Mouse (Mus musculus) frontal cortex, adult 2 months (tissue): ENCODE measurements around the gene Trex1. TPM values are rescaled to one million over a fixed set of nuclear protein-coding genes. Genes with fewer than 3 reads are reported as not detected.
A peak's percentile ranks its signal among the peaks of the same experiment; 100 is the strongest.

ENCODE experiments used
- DNase-seq, 2 experiments: peaks; one replicate each; pipeline ENCODE4 v3.0.0; 2022; ENCODE audit warnings: low spot score in 1 of 2; ENCODE audit errors: extremely low spot score in 1 of 2
- polyA plus RNA-seq: library from polyadenylated mRNA; depleted of rRNA; stranded (reverse); fragments of >200 nt; gene quantifications from 2 replicates; pipeline ENCODE4 v1.2.3, GENCODE M21; 2012

Trex1 gene
- polyA plus RNA-seq, 1 experiment = 36.9 TPM

DNA sequence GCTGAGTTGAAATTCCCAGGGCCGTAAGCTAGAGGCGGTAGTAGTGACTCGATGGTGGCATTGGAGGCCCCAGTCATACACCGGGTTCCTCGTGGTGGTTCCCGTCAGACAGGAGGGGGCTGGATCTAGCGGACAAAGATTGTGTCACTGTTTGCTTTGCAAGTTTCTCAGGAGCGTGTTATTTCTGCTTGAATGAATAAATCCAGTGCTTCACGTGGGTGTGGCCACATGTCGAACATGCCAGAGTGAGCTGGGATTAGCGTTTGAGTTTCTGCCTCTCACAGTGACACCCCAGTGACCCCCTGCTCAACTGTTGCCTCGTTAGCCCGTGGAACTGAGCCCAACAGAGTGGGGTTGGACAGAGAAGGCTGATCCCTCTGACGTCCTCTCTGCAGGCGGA is 30.9 kb upstream of the Trex1 start:
- peak in 1 of 2 experiments; percentile 31 for DNase-seq

DNA sequence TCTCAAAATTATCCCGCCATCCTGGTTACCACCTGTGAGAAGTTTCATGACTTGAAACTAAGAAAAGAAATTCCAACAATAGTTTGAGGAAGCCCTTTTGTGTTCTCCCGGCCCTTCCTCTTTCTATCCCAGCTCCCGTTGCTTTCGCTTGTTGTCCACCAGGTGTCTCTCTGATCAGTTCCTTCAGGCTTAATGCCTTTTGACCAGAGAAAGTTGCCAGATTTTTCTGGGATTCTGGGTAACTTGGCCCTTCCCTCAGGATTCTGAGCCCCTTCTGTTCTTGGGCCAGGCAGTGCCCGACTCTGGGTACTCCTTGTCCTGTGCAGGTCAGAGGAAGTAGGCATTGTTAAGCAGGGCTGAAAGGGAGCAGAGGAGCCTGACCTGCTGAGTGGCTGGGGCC is 28.5 kb upstream of the Trex1 start:
- DNase-seq = peak in 1 of 2 experiments; percentile 56

DNA sequence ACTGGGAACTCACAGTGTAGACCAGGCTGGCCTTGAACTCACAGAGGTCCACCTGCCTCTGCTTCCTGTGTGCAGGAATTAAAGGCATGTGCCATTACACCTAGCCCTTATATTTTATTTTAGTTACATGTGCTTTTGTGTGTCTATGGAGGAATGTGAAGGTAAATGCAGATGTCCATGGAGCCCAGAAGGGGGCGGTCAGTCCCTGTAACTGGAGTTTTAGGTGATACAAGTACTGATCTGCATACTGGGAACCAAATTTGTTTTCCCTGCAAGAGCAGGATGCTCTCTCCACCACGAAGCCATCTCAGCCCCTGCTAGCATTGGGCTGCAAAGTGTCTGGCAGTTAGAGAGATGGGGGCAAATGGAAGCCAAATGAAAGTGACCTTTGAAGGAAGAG is 25.4 kb upstream of the Trex1 start:
- DNase-seq = no peak

DNA sequence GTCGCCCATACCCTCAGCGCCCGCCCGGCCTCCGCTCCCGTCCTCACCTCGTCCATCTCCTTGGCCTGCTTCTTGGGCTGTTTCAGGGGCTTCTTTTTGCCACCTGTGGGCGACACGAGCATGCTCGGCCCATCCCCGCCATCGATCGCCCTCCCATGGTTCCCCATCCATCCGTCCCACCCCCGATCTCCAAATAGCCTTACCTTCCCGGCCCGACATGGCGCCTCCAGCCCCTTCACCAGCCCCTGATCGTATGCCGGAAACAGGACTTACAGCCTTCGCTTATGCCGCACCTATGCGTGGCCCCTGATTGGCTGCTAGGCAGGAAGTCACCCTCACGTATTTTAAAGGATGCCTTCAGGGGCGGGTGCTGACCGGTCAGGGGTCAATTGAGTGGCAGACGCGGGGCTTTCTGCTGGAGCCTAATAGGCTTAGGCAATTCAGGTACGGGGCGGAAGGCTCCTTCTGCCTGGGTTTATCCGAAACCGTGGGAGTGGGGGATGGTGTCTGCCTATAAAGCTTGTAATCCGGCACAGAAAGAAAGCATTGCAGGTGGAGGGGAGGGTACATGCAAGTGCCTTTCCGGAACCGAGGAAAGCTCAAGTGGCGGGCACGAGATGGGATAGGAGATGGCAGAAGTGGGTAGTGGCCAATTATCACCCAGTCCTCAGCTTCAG is 22.7 kb upstream of the Trex1 start, which contains the start of the genes Ccdc51 and Tma7:
TSS of gene Ccdc51 (plus strand) at position 370 of the 677 bp plus-strand sequence.
TSS of gene Tma7 (minus strand) at position 464 of the 677 bp plus-strand sequence.
- peak; percentile 89 to 93 for DNase-seq

DNA sequence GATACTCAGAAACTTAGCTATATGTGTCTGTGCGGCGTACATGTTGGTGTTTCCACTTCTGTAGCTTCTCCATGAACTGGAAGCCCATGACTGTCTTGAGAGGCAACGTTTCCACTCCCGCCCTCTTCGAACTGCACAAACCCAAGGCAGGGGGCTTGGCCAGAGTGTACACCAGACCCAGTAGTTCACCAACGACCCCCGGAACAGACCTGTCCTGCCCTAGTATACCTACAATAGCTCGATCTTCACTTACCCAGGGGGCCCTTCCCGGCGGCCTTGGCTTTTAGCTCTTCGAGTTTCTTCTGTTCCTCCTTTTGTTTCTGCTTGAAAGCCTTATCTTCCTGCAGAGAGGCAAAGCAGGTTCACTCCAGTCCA is 22.2 kb upstream of the Trex1 start:
- no peak for DNase-seq

DNA sequence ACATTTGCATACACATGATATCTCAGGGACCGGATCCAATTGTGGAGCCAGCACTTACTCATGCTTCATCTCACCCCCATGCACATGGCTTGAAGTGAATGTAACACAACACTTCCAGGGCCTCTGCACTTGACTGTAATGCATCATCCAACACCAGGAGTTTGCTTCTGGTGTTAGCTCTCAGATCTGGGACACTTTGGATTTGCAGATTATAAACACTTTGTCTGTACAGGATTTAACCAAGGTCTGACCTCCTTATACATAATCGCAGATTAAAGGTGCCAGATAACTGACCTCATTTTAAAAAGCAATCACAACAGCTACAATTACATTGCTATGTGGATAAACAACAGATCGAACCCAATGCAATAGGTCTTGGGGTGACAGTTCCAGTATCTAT is 21.0 kb upstream of the Trex1 start:
- no peak for DNase-seq

DNA sequence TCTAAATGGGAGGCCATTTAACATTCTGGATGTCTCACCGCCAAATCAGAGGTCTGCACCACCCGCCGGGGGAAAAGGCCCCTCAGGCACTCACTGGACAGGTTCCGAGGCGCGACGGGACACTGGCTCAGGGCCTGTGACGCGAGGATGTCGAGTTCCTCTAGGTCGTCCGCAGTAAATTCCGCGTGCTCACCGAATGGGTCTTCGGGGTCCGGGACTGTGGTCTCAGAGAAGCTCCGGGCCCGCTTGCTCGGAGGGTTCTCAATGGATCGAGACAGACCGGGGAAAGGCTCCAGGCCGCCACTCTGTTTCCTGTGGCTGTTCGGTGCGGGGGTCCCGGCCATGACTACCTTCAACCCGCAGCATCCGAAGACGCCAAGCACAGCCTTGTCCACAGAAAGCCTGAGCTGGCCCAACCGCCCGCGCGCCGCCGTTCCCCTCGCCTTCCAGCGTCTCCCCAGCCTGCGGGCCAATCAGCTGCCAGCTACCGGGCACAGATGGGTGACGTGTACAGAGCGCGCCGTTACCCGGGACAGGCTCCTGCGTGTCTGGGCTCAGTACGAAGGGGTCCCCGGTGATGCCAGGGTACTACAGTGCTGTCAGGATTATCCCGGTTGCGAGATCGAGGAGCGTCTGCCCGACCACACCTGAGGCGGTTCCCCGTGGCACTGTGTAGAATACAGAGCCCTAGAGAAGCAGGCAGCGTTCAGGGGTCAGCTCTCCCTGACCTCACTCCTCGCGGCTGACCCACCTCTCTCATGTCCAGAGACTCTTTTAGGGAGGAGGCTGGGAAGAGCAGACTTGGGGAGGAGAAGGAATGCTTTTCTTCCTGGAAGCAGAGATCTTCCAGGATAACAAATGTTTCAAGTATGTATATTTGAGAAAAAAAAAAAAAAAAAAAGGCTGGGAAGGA is 14.4 kb upstream of the Trex1 start, which contains the start of gene Atrip:
TSS of gene Atrip (minus strand) at position 464 of the 913 bp plus-strand sequence.
- peak; percentile 85 to 96 for DNase-seq

DNA sequence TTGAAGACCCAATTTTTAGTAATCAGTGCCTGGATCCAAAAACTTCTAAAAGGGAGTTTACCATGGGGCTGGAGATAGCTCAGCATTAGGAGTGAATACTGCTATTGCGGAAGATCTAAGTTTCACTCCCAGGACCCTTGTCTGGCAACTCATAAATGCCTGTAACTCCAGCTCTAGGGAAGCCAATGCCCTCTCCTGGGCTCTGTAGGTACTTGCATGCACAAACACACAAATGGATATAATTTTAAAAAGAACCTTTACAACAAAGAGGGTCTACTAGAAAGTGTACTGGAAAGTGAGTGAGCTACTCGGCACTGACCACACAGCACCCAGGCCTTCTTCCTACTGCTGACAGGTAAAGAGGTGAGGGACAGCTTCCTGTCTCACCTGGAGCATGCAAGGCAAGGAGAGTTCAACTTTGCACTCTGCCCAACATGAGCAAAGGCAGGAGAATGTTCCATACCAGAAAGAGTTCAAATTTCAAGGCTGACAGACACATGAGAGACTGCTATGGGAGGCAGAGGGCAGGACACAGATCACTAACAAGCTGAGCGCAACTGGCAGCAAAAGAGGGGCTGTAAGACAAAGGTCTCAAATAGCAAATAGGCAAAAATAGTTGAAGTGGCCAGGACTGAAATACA is 8.7 kb upstream of the Trex1 start:
- DNase-seq = no peak

DNA sequence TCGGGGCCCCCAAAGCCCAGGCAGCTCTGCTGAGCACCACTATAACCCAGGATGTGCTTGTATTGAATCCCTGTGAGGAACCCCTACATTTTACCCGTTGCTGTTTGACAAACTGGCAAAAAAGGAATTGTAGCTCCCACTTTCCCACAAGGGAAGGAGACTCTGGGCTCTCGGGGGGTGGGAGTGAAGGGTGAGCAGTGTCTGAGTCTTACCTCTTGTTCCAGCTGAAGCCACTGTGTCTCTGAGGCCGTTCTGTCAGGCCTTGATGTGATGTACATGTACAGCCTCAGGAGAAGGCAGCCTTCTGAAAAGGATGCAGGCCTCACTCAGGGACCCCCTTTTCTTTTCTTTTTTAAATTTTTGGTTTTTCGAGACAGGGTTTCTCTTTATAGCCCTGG is 1.4 kb upstream of the Trex1 start:
- no peak for DNase-seq

DNA sequence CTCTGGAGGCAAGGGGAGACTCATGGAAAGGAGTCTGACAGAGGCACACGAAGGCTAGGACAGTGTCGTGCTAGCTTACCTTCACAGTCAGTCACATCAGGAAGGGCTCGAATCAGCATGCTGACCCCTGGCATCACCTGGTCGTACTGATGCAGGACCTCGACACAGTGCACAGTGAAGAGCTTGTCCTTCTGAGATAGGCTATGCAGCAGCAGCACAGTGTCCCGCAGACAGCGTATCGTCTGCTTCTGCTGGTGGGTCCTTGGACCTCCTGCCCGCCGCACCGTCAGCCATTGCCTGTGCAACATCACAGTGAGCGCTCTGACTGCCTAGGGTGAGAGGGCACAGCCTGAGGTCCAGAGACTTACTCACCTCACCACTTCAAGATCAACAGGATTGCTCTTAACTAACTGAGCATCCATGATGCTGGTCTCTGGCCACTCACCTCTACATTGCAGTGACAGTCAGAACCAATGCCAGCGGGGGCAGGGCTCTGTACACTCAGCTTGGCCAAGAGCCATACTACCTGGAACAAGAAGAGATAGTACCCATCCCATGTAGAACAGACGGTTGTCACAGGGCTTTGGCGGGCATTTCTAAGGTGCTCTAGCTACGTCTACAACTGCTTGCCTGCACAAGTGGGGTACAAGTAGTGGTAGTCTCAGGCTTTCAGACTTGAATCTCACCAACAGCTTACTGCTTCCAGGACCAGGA is 807 bp upstream of the Trex1 start:
- no peak for DNase-seq

DNA sequence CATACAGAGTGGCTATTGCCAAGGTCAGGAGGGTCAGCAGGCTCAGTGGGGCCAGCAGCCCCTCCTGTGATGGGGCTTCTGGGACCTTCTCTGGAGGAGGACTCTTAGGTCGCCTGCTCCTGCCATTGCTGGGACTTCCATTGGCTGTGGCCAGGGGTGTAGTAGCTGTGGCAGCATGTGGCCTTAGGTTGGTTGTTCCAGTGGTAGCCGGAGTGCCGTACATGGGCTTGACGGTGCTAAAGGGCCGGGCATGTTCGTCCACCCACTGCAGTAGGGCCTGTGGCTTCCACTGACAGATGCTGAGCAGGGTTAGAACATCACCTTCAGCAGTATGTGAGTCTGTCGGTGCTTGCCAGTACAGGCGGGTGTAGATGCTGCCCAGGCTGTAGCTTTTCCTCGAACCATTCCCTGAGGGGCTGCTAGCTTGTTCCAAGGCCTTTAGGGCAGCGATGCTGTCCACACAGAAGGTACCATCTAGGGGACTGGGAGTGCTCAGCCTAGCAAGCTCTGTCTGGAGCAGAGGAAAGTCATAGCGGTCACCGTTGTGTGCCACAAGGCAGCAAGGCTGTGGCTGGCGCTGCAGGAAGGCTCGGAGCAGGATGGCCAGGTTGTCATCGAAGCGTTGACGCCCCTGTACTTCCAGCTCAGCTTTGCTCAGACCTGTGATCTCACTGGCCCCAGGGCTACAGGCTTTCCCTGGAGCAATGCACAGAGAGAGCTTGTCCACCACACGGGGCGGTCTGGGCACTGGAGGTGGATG is 1.3 kb downstream of the Trex1 start:
- DNase-seq = no peak

DNA sequence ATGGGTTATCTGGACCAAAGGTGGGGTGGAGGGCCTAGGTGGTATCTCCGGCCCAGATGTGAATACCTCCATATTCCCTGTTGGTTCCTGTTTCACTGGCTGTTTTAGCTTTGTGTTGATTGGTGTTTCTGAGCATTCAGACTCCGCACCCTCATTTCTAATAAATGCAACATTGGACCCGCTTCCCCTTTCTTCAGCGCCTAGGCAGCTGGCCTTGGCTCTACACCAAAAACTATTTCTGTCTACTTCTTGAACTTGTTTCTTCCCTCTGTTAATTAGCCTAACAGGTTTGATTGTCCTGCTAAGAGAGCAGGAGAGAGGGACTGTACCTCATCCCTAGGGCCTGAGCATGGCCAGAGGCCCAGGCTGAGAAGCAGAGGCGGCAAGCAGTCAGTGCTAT is 2.0 kb downstream of the Trex1 start:
- DNase-seq = no peak

DNA sequence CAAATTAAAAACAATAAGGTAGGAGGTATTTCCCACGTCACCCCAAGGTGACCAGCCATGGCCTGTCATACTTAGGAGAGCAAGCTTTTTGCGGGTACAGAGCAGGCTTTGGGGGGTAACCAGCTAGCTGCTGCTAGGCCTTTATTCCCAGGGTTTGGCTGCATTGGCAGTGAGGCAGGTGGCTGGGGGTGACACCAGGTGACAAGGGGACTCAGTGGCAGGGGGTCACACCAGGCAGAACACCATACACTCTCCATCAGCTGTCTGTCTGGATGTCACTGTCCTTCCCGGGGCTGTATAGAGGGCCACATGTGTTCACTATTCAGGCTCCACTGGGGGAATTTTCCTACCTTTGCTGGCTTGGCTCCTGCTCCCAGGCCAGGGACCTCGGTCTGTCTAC is 2.6 kb downstream of the Trex1 start:
- DNase-seq = no peak

DNA sequence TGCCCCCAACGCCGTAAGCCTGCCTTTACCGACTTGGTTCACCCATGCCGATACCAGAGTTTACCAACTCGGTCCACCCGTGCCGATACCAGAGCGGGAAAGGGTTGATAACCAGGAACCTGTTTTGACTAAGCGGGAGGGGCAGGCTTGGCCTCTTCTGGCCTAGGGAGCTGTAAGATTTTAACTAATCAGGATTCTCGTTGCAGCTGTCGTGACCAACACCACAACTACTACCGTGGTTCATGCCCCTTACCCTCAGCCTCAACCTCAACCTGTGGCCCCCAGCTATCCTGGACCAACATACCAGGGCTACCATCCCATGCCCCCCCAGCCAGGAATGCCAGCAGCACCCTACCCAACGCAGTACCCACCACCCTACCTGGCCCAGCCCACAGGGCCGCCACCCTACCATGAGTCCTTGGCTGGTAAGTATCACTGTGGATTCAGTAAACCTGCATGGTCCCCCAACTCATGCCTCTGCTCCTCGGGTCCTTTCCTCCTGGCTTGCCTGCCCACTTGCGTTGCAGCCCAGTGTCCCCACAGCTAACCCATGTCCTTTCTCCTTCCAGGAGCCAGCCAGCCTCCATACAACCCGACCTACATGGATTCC is 3.3 kb downstream of the Trex1 start:
- DNase-seq = no peak

DNA sequence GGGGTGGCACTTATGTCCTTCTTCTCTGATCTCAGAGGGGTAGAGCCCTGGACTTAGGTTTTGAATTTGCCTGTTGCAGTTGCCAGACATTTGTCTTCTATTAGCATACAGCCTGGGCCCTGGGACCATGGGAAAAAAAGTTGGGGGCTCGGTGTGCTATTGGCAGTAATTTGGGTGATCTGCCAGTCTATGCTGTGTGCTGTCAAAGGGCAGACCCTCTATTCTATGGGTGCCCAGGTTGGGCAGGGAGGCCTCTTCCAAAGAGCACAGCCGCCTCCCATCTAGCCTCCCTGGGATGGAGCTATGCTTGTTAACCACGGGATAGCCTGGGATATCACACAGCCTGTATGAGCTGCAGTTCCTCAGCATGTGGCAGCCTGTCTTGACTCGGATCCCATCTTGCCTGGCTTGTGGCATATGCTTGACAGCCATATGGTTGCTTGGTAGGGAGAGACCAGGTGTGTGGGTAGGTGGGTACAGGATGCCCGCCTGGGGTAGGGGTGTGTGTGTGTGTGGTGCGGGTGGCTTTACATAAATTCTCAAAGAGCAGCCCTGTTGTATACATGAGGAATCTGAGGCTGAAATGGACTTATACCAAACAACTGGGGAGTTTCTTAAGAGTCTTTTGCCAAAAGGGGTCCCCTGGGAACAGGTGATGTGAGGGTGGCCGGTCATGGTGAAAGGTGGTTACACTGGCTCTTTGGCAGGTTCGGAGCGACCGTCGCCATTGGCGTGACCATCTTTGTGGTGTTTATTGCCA is 4.1 kb downstream of the Trex1 start:
- DNase-seq = no peak

DNA sequence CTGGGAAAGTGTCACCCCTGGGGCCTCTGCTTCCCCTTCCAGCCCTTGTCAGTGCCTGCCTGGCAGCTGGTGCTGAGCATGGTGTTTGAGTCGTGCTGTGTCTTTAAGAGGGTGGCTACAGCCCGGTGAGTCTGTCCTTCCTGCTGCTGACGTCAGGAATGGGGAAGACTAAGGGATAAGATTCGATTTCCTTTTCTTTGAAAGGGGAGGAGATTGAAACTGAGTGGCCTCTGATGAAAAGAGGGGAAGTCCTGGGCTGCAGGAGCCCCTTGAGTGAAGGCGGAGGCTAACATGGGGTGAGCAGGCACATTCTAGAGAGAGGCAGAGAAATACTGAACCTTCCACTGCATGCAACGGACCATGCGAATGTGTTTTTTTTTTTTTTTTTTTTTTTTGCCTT is 4.8 kb downstream of the Trex1 start:
- peak; percentile 81 to 89 for DNase-seq

DNA sequence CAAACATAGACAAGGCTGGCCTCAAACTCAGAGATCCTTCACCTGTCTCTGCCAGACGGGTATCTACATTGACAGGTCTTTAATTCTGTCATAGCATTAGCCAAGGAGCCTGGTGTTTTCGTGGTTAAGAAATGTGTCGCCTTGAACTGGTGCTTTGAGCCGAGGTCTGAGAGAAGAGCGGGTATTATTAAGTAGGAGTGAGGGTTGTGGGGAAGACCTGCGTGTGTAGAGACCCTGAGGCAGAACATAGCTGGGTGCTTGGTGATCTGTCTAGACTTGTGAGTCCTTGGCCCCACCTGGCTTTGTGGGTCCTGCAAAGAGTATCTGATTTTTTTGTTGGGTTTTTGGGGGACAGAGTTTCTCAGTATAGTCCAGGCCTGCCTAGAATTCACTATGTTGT is 5.7 kb downstream of the Trex1 start:
- no peak for DNase-seq

DNA sequence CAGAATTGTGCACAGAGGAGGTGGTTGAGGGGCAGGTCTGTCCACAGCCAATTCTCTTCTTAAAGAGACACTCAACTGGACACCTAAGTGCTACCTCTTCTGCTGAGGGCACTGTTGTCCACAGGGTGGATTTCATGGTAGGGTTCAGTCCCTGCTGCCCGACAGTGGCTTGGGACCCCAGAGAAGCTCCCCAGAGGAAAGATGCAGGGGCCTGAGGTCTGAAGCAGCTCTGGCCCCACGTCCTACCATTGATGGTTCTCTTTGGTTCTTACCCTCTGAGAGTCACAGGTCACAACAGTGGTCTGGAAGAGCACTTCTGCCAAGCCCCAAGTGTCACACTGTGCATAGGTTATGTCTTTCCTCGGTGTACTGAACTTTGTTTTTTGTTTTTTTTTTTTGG is 6.2 kb downstream of the Trex1 start:
- no peak for DNase-seq
